Mouse (Mus musculus): Measurements from ENCODE around the gene Gsdma.

DNA sequence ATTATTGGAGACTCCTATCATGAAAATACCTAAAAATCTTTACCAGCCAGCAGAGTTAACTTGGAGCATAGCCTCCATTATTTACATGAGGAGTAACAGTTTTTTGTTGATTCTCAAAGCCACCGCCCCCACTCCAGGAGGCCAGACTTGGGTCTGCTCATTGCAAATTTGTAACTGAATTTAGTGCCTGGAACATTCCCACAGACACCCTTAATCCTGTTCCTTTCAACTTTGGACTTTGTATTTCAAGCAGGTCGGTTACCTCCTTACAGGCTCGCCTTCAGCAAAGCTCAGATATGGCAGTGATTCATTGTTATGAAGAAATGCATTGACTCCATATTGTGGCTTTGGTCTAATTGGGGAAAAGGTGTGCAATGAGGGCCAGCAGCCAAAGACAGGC lies 19.4 kb upstream of the Gsdma start:
- no peak for TF ChIP-seq EP300 (optimal IDR thresholded peaks at IDR 0.05)
- no peak for TF ChIP-seq CTCF (IDR thresholded peaks at IDR 0.05; ENCODE audit: low read depth)
